Mouse (Mus musculus): ENCODE measurements around the gene Hoxc5. TPM values are rescaled to one million over a fixed set of nuclear protein-coding genes. Genes with fewer than 3 reads are reported as not detected.

Hoxc5 gene
- total RNA-seq, 2 experiments from 2014 or later: 0.12 to 0.15 TPM

DNA sequence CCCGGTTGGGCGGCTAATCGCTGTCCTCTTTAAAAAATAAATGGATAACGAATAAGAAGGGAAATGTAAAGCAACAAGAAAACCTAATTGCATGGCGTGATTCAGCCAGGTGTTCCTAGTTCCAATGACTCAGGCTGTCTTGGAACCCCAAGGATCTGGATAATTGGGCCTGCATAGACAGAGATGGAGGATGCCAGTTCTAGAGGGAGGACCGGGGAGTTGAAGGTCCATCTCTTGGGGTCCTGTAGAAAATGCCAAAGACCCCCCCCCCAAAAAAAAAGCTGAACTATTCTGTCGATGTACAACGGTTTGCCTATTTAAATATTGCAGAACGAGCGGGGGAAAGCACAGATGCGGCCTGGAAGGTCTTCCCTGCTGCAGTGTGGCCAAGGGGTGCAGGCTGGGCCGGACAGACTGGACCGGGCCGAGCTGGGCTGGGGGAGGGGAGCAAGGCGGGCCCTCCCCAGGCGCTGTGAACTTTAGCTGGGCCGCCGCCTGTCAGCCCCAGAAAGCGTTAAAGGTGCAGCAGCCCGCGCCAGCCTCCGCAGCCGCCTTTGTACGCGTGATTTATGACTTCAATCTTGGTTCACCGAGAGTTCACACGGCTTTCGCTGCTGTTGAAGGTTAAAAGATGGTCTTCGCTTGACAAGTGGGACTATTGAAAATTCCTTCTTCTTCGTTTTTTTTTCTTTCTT lies 94.0 kb downstream of the Hoxc5 start:
- no peak for DNase-seq
- intact Hi-C loops (cut with DNase I): no loop called here

DNA sequence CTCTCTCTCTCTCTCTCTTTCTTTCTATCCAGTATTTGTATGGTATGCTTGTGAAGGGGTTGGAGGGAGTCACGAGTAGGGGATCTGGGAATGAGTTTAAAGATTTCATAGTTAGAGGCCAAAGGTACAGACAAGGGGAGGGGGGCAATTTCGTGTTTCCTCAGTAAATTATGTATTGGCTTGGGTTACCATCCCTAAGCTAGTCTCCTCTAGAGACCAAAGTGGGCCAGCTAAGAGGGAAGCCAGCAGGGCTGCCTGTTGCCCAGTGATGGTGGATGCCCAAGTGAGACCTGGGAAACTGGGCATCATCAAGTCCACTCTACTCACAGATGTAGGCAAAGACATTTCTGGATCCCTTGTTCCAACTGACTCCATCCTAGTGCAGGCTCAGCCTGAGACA lies 94.7 kb downstream of the Hoxc5 start:
- intact Hi-C loops (cut with DNase I): no loop called here
- DNase-seq: no peak

DNA sequence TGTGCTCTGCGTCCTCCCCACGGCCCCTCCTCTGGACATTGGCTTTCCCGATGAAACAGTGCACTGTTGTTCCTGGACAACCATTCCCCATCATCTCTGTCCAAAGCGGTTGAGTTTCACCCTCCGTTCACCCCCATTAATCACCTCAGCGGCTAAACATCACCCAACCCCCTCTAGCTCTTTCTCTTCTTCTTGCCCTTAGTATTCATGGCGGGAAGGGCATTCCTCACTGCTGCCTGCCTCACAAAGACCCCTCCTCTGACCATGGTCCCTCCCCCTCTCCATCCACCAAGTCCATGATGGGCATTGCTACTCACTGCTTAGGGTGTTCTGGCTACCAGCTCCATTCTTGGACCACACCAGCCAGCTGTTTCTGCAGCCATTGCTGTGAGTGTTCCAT lies 98.4 kb downstream of the Hoxc5 start:
- intact Hi-C loops (cut with DNase I): no loop called here

More for the DNA sequence above, 98.4 kb downstream of the Hoxc5 start:
- DNase-seq: no peak

Small RNA genes lying within 50 kb of the gene (microRNA-seq; reads per million reads assigned to microRNA genes)
- gene Mir196a-2: 0.24 to 0.35 reads per million in 2 experiments
- 2.1 to 7.6 reads per million in 2 experiments for gene Mir615

Other genes starting within 250 kb of the Hoxc5 start
- gene Calcoco1, start 245.3 kb upstream of the Hoxc5 start, total RNA-seq (2021): 100 to 1,000 TPM in 1 of 2 experiments, 10 to 100 TPM in 1; 90.9 to 100 TPM
- not detected for gene Hoxc13, start 46.3 kb upstream of the Hoxc5 start, total RNA-seq (2021)
- not detected for gene Hoxc12, start 30.7 kb upstream of the Hoxc5 start, total RNA-seq (2021)
- not detected for gene Hoxc11, start 13.0 kb upstream of the Hoxc5 start, total RNA-seq (2021)
- not detected for gene Hoxc10, start 647 bp upstream of the Hoxc5 start, total RNA-seq (2021)
- not detected for gene Hoxc9, start 9.0 kb downstream of the Hoxc5 start, total RNA-seq (2021)
- not detected for gene Hoxc8, start 23.2 kb downstream of the Hoxc5 start, total RNA-seq (2021)
- under 1 TPM in 1 of 2 experiments, not detected in 1; 0.15 TPM for gene Hoxc6, start 30.8 kb downstream of the Hoxc5 start, total RNA-seq (2021)
- gene Hoxc4, start 51.5 kb downstream of the Hoxc5 start, total RNA-seq (2021): under 1 TPM in 1 of 2 experiments, not detected in 1; 0.24 TPM
- gene Smug1, start 199.6 kb downstream of the Hoxc5 start, total RNA-seq (2021): 10 to 100 TPM; 13.7 to 16.1 TPM

Data from heart, postnatal 10 days (tissue).